Mouse (Mus musculus) cerebellum, adult 8-10 months (tissue): ENCODE data around the gene Akap7.
"Not testable (repeated sequence)": the region's sequence is repeated elsewhere in the genome, so short reads cannot be mapped to it uniquely, and the experiment has no call there.

Source experiments
- DNase-seq: peaks from one replicate; pipeline ENCODE4 v3.0.0; 2022

The Akap7 gene

GRCm38 (mm10) chr10:25184819-25185603 lies 122.7 kb downstream of the Akap7 start:
- DNase-seq = no peak

- no peak for DNase-seq
These were observed 124.4 kb downstream of the Akap7 start for GRCm38 (mm10) chr10:25183271-25183670.

- DNase-seq = no peak
These were observed 128.6 kb downstream of the Akap7 start for GRCm38 (mm10) chr10:25179030-25179429.

- DNase-seq = no peak
These were observed 130.4 kb downstream of the Akap7 start for GRCm38 (mm10) chr10:25177270-25177669.

GRCm38 (mm10) chr10:25174872-25175271 lies 132.8 kb downstream of the Akap7 start:
- no peak for DNase-seq

- DNase-seq = no peak
These were observed 140.1 kb downstream of the Akap7 start for GRCm38 (mm10) chr10:25167365-25168194.

- not testable (repeated sequence) for DNase-seq
These were observed 144.2 kb downstream of the Akap7 start for GRCm38 (mm10) chr10:25163510-25163909.

GRCm38 (mm10) chr10:25161701-25162100 lies 146.0 kb downstream of the Akap7 start:
- DNase-seq = no peak

GRCm38 (mm10) chr10:25158651-25159050 lies 149.0 kb downstream of the Akap7 start:
- DNase-seq = no peak

- no peak for DNase-seq
These were observed 150.3 kb downstream of the Akap7 start for GRCm38 (mm10) chr10:25157339-25157738.

GRCm38 (mm10) chr10:25154225-25154624 lies 153.4 kb downstream of the Akap7 start:
- no peak for DNase-seq

GRCm38 (mm10) chr10:25151172-25151800 lies 156.4 kb downstream of the Akap7 start:
- no peak for DNase-seq

GRCm38 (mm10) chr10:25145851-25146250 lies 161.8 kb downstream of the Akap7 start:
- DNase-seq = no peak

GRCm38 (mm10) chr10:25144787-25145761 lies 162.6 kb downstream of the Akap7 start:
- no peak for DNase-seq

GRCm38 (mm10) chr10:25141781-25142180 lies 165.9 kb downstream of the Akap7 start:
- no peak for DNase-seq

GRCm38 (mm10) chr10:25140155-25140755 lies 167.4 kb downstream of the Akap7 start:
- DNase-seq = no peak

GRCm38 (mm10) chr10:25133581-25133980 lies 174.1 kb downstream of the Akap7 start:
- DNase-seq = no peak

- DNase-seq = no peak
These were observed 179.2 kb downstream of the Akap7 start for GRCm38 (mm10) chr10:25128455-25128863.

- DNase-seq = no peak
These were observed 181.6 kb downstream of the Akap7 start for GRCm38 (mm10) chr10:25126035-25126434.

- DNase-seq = peak; percentile 81
These were observed 186.7 kb downstream of the Akap7 start for GRCm38 (mm10) chr10:25120871-25121554.
